Comparison of ENCODE assay signal across 23 mouse cellular contexts in genomic region chr2:11219262-11219661, GRCm38 (mm10).
"Had no signal": no experiment of that assay in that cellular context is flagged by ENCODE, and none has a peak within 500 bp of the region (broad histone marks: within the 10 kb centered on the region; RNA-seq: fewer than 3 reads in every experiment).

No protein-coding gene starts in this region.

- H3K27me3 ChIP-seq: heart, embryonic 13.5 days; heart, embryonic 15.5 days; hindbrain, embryonic 13.5 days; hindbrain, embryonic 15.5 days; limb, embryonic 12.5 days; liver, embryonic 13.5 days had no signal

- H3K4me1 ChIP-seq: heart, embryonic 10.5 days; heart, embryonic 13.5 days; heart, embryonic 15.5 days; hindbrain, embryonic 13.5 days; hindbrain, embryonic 15.5 days; limb, embryonic 10.5 days; limb, embryonic 12.5 days had no signal

- DNase-seq: gastrocnemius, adult 2 months; gastrocnemius, postnatal 10 days; gastrocnemius, postnatal 25 days; heart, adult 18-20 months; heart, postnatal 14 days; heart, postnatal 36 days; kidney, adult 18-20 months; kidney, adult 8-10 months; kidney, postnatal 10 days; kidney, postnatal 25 days; layer of hippocampus, adult 9-11 months; layer of hippocampus, postnatal 36 days; liver; liver, embryonic 13.5 days had no signal

- H3K36me3 ChIP-seq: heart, embryonic 10.5 days; heart, embryonic 13.5 days; heart, embryonic 15.5 days; hindbrain, embryonic 13.5 days; hindbrain, embryonic 15.5 days; limb, embryonic 10.5 days; limb, embryonic 12.5 days; liver, embryonic 13.5 days had no signal

- H3K27ac ChIP-seq: gastrocnemius, adult 2 months; heart, embryonic 10.5 days; heart, embryonic 13.5 days; heart, embryonic 15.5 days; hindbrain, embryonic 13.5 days; hindbrain, embryonic 15.5 days; limb, embryonic 10.5 days; limb, embryonic 12.5 days; liver, embryonic 13.5 days had no signal

- H3K9me3 ChIP-seq: heart, embryonic 10.5 days; heart, embryonic 13.5 days; heart, embryonic 15.5 days; hindbrain, embryonic 13.5 days; hindbrain, embryonic 15.5 days; limb, embryonic 10.5 days; limb, embryonic 12.5 days; liver, embryonic 13.5 days had no signal

- H3K4me3 ChIP-seq: gastrocnemius, adult 2 months; heart, embryonic 10.5 days; heart, embryonic 13.5 days; heart, embryonic 15.5 days; hindbrain, embryonic 13.5 days; hindbrain, embryonic 15.5 days; limb, embryonic 10.5 days; limb, embryonic 12.5 days; liver, embryonic 13.5 days had no signal

- ATAC-seq: intestine, embryonic 16.5 days had no signal

- H3K4me2 ChIP-seq: heart, embryonic 13.5 days; heart, embryonic 15.5 days; hindbrain, embryonic 13.5 days; hindbrain, embryonic 15.5 days; limb, embryonic 12.5 days; liver, embryonic 11.5 days; liver, embryonic 13.5 days had no signal

- H3K9ac ChIP-seq: heart, embryonic 13.5 days; heart, embryonic 15.5 days; hindbrain, embryonic 13.5 days; hindbrain, embryonic 15.5 days; limb, embryonic 12.5 days; liver, embryonic 13.5 days had no signal
